Mouse (Mus musculus) limb, embryonic 13.5 days (tissue): Measurements from ENCODE around the gene Ubtf. TPM values are rescaled to one million over a fixed set of nuclear protein-coding genes. Genes with fewer than 3 reads are reported as not detected.

Experiments used
- ATAC-seq: fragments of 200-750 bp; cut with Nextera tagmentation; 2 replicates; pipeline ENCODE4 v1.8.0; 2017; ENCODE audit warnings: low read depth, moderate number of reproducible peaks, moderate TSS enrichment; ENCODE audit not compliant: low FRiP score
- H3K27ac ChIP-seq: fragments of 300-500 bp; sonication (generic); 2 replicates; pipeline ENCODE4 v1.5.1; 2015; ENCODE audit warnings: inconsistent platforms, mild to moderate bottlenecking, moderate library complexity
- H3K27me3 ChIP-seq: fragments of 300-500 bp; sonication (generic); 2 replicates; pipeline ENCODE4 v1.6.1; 2015; ENCODE audit warnings: mild to moderate bottlenecking, inconsistent platforms
- H3K36me3 ChIP-seq: fragments of 300-500 bp; sonication (generic); 2 replicates; pipeline ENCODE4 v1.6.1; 2015; ENCODE audit warnings: inconsistent platforms, mild to moderate bottlenecking, moderate library complexity
- H3K4me1 ChIP-seq: fragments of 300-500 bp; sonication (generic); 2 replicates; pipeline ENCODE4 v1.6.1; 2015; ENCODE audit warnings: inconsistent platforms
- H3K4me2 ChIP-seq: fragments of 300-500 bp; sonication (generic); replicated peaks from 2 replicates; pipeline ENCODE4 v1.6.1; 2015; ENCODE audit warnings: inconsistent platforms, mild to moderate bottlenecking, moderate library complexity
- H3K4me3 ChIP-seq: fragments of 300-500 bp; sonication (generic); 2 replicates; pipeline ENCODE4 v1.5.1; 2015; ENCODE audit warnings: moderate library complexity, mild to moderate bottlenecking, inconsistent platforms
- H3K9ac ChIP-seq: fragments of 300-500 bp; sonication (generic); 2 replicates; pipeline ENCODE4 v1.6.1; 2015; ENCODE audit warnings: mild to moderate bottlenecking, inconsistent platforms
- H3K9me3 ChIP-seq: fragments of 300-500 bp; sonication (generic); 2 replicates; pipeline ENCODE4 v1.6.1; 2016; ENCODE audit warnings: inconsistent platforms
- WGBS: fragments of 180-500 bp; shearing (Covaris S2); methylation state at CpG from one replicate; pipeline ENCODE4 v1.1.7; 2015; 5-methylcytosine and 5-hydroxymethylcytosine counted together
- polyA plus RNA-seq: library from polyadenylated mRNA; unstranded; fragments of >200 nt; fragmentation: Nextera tagmentation; extraction: Ambion mirVana; gene quantifications from 2 replicates; pipeline ENCODE4 v1.2.1, GENCODE M21; 2015

Ubtf gene
- polyA plus RNA-seq, 1 experiment from 2014 or later = 85.9 TPM

DNA sequence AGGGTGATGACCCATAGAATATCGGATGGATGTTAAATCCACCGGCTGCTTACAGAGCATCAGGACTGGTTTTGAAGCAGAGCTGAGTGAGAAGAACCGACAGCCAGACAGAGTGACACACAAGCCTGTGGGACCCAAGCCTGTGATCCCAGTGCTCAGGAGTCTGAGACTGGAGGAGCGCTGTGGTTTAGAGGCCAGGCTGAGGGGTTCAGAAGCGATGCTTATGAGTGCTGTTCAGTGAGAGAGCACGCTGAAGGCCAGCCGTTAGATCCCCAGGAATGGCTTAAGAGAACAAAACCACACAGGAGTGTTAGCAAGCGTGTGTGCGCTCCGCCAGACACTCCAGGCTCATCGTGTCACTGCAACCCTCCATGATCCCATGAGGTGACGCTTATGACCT lies 23.2 kb upstream of the Ubtf start:
- no peak overlapping the region for H3K4me3 ChIP-seq
- no peaks in the 10 kb centered on the region for H3K27me3 ChIP-seq
- peaks cover 7% of the 10 kb centered on the region; the same call in 1 of the 2 replicates for H3K4me1 ChIP-seq
- no peak overlapping the region for H3K27ac ChIP-seq
- 67% methylated on average over 12 of the region's 12 CpGs for WGBS
- H3K9me3 ChIP-seq = no peaks in the 10 kb centered on the region
- no peak overlapping the region for H3K9ac ChIP-seq
- H3K36me3 ChIP-seq = no peaks in the 10 kb centered on the region
- H3K4me2 ChIP-seq = no peak overlapping the region
- ATAC-seq = no peak

- H3K4me1 ChIP-seq = peaks cover 7% of the 10 kb centered on the region; the same call in 1 of the 2 replicates
- H3K4me3 ChIP-seq = no peak overlapping the region
- H3K4me2 ChIP-seq = no peak overlapping the region
- H3K27ac ChIP-seq = no peak overlapping the region
- no peaks in the 10 kb centered on the region for H3K36me3 ChIP-seq
- no peak overlapping the region for H3K9ac ChIP-seq
- WGBS = 81% methylated on average over 4 of the region's 4 CpGs
- no peak for ATAC-seq
- no peaks in the 10 kb centered on the region for H3K9me3 ChIP-seq
- H3K27me3 ChIP-seq = no peaks in the 10 kb centered on the region
Measured at GRCm38 (mm10) chr11:102341101-102341500, 21.6 kb upstream of the Ubtf start.

GRCm38 (mm10) chr11:102339624-102340023 lies 20.1 kb upstream of the Ubtf start:
- no peak overlapping the region for H3K27ac ChIP-seq
- 61% methylated on average over 4 of the region's 4 CpGs for WGBS
- no peak overlapping the region for H3K4me2 ChIP-seq
- no peak for ATAC-seq
- no peak overlapping the region for H3K4me3 ChIP-seq
- no peaks in the 10 kb centered on the region for H3K27me3 ChIP-seq
- H3K4me1 ChIP-seq = peaks cover 7% of the 10 kb centered on the region; the same call in 1 of the 2 replicates
- no peaks in the 10 kb centered on the region for H3K9me3 ChIP-seq
- H3K36me3 ChIP-seq = no peaks in the 10 kb centered on the region
- no peak overlapping the region for H3K9ac ChIP-seq

DNA sequence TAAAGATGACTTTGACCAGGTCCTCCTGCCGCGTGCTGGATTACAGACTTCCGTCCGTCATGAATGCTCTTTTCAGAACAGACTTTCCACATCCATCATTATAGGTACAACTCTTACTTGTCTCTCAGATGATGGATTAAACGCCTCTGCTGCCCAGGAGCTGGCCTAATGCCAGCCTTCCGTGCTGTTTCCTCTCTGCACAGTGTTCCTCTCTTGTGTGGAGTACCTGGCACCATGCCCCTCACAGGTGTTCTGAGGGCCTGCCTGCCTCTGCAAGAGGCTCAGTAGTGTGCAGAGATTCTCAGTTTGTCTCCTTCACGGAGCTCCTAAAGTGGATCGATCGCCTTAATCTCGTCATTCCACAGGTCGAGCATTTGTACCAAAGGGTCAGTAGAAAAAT lies 19.7 kb upstream of the Ubtf start:
- Histone ChIP-seq H3K4me2 (no peak overlapping the region), H3K4me3 (no peak overlapping the region), H3K9ac (no peak overlapping the region), H3K27me3 (no peaks in the 10 kb centered on the region), H3K9me3 (no peaks in the 10 kb centered on the region), H3K4me1 (peaks cover 7% of the 10 kb centered on the region; the same call in 1 of the 2 replicates), H3K36me3 (no peaks in the 10 kb centered on the region), H3K27ac (no peak overlapping the region)
- 71% methylated on average over 11 of the region's 11 CpGs for WGBS
- ATAC-seq = no peak

DNA sequence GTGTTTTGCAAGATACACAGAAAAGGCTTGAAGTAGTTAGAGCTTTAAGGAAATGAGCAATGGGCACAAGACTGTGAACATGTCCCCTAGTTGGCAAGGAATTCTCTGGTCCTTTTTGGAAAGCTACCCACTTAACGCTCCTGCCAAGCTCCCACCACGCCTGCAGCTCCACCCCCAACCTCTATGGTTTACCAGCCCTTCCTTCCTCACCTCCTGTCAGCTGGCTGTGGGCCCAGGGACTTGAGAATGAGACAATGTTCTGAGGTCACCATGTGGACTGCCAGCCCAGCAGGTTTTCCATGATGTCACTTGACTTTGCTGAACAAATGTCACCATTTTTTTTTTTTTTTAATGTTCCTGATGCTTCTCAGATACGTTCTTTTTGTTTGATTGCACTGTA lies 19.0 kb upstream of the Ubtf start:
- Histone ChIP-seq H3K27ac (no peak overlapping the region), H3K9me3 (no peaks in the 10 kb centered on the region), H3K4me1 (peaks cover 7% of the 10 kb centered on the region; the same call in 1 of the 2 replicates), H3K9ac (no peak overlapping the region), H3K36me3 (no peaks in the 10 kb centered on the region), H3K4me2 (no peak overlapping the region), H3K27me3 (no peaks in the 10 kb centered on the region), H3K4me3 (no peak overlapping the region)
- 33% methylated on average over 3 of the region's 3 CpGs for WGBS
- ATAC-seq = no peak

DNA sequence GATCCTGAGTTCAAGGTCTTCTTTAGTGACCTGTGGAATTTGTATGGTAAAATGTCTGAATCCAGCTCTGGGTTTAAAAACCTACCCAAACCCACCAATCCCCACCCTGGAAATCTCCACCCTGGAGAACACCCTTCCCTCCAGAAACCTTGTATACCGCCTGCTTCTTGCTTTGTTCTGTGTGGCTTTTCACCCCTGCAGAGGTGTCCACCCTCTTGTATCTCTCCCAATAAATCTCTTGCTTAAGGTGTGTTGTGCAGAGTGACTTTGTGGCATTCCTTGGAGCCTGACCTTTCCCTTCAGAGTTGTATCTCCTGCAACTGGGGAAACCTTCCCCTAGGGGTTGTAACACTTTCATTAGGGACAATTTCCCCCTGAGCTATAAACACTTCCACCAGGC lies 18.4 kb upstream of the Ubtf start:
- H3K27me3 ChIP-seq = no peaks in the 10 kb centered on the region
- WGBS = 22% methylated on average over 1 of the region's 1 CpGs
- no peaks in the 10 kb centered on the region for H3K9me3 ChIP-seq
- no peaks in the 10 kb centered on the region for H3K36me3 ChIP-seq
- H3K4me2 ChIP-seq = no peak overlapping the region
- ATAC-seq = no peak
- H3K4me1 ChIP-seq = peaks cover 7% of the 10 kb centered on the region; the same call in 1 of the 2 replicates
- H3K27ac ChIP-seq = no peak overlapping the region
- no peak overlapping the region for H3K4me3 ChIP-seq
- no peak overlapping the region for H3K9ac ChIP-seq

DNA sequence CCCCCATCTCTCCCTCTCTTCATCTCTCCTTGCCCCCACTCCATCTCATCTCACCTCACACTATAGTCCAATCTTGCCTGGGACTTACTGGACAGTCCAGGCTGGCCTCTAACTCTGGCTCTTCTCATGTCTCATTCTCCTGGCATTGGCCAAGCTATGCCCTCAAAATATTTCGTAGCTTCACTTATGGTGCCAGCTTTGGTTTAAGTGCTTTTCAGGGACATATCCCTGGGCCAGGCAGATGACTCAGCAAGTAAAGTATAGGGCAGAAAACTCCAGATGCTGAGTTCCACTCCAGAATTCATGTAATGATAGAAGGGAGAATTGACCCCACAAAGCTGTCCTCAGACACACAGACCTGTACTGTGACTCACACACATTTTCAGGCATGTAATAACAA lies 16.6 kb upstream of the Ubtf start:
- Histone ChIP-seq H3K4me1 (peaks cover 7% of the 10 kb centered on the region; the same call in 1 of the 2 replicates), H3K4me2 (no peak overlapping the region), H3K27me3 (no peaks in the 10 kb centered on the region), H3K4me3 (no peak overlapping the region), H3K9ac (no peak overlapping the region), H3K27ac (no peak overlapping the region), H3K9me3 (no peaks in the 10 kb centered on the region), H3K36me3 (no peaks in the 10 kb centered on the region)
- WGBS = 65% methylated on average over 1 of the region's 1 CpGs
- ATAC-seq = no peak

- ATAC-seq = no peak
- H3K27me3 ChIP-seq = no peaks in the 10 kb centered on the region
- no peak overlapping the region for H3K4me2 ChIP-seq
Measured at GRCm38 (mm10) chr11:102334973-102335700, 15.6 kb upstream of the Ubtf start.

GRCm38 (mm10) chr11:102334010-102334409 lies 14.5 kb upstream of the Ubtf start:
- Histone ChIP-seq H3K4me2 (no peak overlapping the region), H3K9me3 (no peaks in the 10 kb centered on the region), H3K27me3 (no peaks in the 10 kb centered on the region), H3K36me3 (no peaks in the 10 kb centered on the region), H3K4me1 (peaks cover 3% of the 10 kb centered on the region; the same call in 1 of the 2 replicates), H3K4me3 (no peak overlapping the region), H3K27ac (no peak overlapping the region), H3K9ac (no peak overlapping the region)
- 67% methylated on average over 4 of the region's 4 CpGs for WGBS
- no peak for ATAC-seq

More at GRCm38 (mm10) chr11:102334973-102335700, 15.6 kb upstream of the Ubtf start:
- Histone ChIP-seq H3K27ac (no peak overlapping the region), H3K4me3 (no peak overlapping the region), H3K9me3 (no peaks in the 10 kb centered on the region), H3K4me1 (peaks cover 7% of the 10 kb centered on the region; the same call in 1 of the 2 replicates), H3K9ac (no peak overlapping the region; the same call in 1 of the 2 replicates), H3K36me3 (no peaks in the 10 kb centered on the region)
- 42% methylated on average over 9 of the region's 9 CpGs for WGBS

GRCm38 (mm10) chr11:102333061-102333460 lies 13.5 kb upstream of the Ubtf start:
- H3K4me1 ChIP-seq = no peaks in the 10 kb centered on the region
- H3K4me3 ChIP-seq = no peak overlapping the region
- H3K9ac ChIP-seq = no peak overlapping the region
- no peaks in the 10 kb centered on the region for H3K36me3 ChIP-seq
- no peak for ATAC-seq
- no peak overlapping the region for H3K27ac ChIP-seq
- H3K9me3 ChIP-seq = no peaks in the 10 kb centered on the region
- H3K4me2 ChIP-seq = no peak overlapping the region
- no peaks in the 10 kb centered on the region for H3K27me3 ChIP-seq

DNA sequence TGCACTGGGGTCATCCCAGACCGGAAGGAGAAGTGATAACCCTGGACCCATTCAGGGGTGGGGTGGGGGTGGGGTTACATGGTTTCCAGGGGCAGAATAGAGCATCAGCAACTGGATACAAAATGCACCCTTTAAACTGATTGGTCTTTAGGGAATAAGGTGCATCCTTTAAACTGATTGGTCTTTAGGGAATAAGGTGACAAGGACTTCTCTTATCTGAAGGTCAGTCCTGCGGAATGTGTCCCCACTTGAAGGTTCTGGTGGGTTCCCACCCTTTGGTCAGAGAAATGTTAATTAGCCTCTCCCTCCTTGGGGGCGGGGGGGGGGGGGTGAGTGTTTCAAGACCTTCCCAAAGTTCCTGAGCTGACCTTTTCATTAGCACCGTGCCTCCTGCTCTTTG lies 12.3 kb upstream of the Ubtf start:
- H3K4me2 ChIP-seq = no peak overlapping the region
- 52% methylated on average over 4 of the region's 4 CpGs for WGBS
- H3K27me3 ChIP-seq = 0 out of 2 replicates have a peak, but pooled peaks cover 3% of the 10 kb centered on the region
- H3K27ac ChIP-seq = no peak overlapping the region
- no peak overlapping the region for H3K4me3 ChIP-seq
- H3K4me1 ChIP-seq = no peaks in the 10 kb centered on the region
- H3K36me3 ChIP-seq = no peaks in the 10 kb centered on the region
- H3K9ac ChIP-seq = no peak overlapping the region
- H3K9me3 ChIP-seq = no peaks in the 10 kb centered on the region
- no peak for ATAC-seq

- H3K27me3 ChIP-seq = peaks cover 3% of the 10 kb centered on the region; the same call in 1 of the 2 replicates
- H3K4me2 ChIP-seq = no peak overlapping the region
- no peak for ATAC-seq
- no peaks in the 10 kb centered on the region for H3K9me3 ChIP-seq
- H3K27ac ChIP-seq = no peak overlapping the region
- no peak overlapping the region for H3K9ac ChIP-seq
- no peaks in the 10 kb centered on the region for H3K36me3 ChIP-seq
- H3K4me3 ChIP-seq = no peak overlapping the region
- H3K4me1 ChIP-seq = no peaks in the 10 kb centered on the region
- WGBS = 71% methylated on average over 3 of the region's 3 CpGs
Measured at GRCm38 (mm10) chr11:102330039-102330438, 10.5 kb upstream of the Ubtf start.

DNA sequence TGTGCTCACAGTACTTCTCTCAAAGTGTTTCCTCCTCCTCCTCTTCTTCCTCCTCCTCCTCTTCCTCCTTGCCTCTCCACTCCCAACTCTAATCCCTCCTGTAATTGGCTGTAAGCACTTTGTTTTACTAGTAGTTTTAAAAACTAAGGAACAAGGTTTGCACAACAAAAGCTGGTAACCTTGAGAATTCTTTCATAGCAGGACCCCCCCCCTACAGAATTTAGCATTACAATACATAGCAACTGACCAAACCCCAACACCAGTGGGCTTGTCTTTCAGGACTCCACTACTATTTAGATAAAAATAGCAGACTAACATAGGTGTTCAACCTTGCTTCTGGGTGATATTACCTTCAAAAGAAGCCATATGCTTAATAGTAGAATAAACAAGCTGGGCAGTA lies 10.0 kb upstream of the Ubtf start:
- no peak overlapping the region for H3K4me2 ChIP-seq
- no peak overlapping the region for H3K4me3 ChIP-seq
- peaks cover 3% of the 10 kb centered on the region; the same call in 1 of the 2 replicates for H3K27me3 ChIP-seq
- H3K27ac ChIP-seq = no peak overlapping the region
- H3K36me3 ChIP-seq = no peaks in the 10 kb centered on the region
- no peaks in the 10 kb centered on the region for H3K4me1 ChIP-seq
- H3K9ac ChIP-seq = no peak overlapping the region
- no peak for ATAC-seq
- no peaks in the 10 kb centered on the region for H3K9me3 ChIP-seq
